Mouse (Mus musculus) lung, adult 2 months (tissue): ENCODE measurements at regions not wholly inside any gene's neighbourhood (a gene's known extent, or its start where the extent isn't known, plus 50 kb on each side); places are given as distances from the start of the nearest gene placed in this dataset.

Source experiments
- CTCF ChIP-seq: fragments of 200-500 bp; IDR thresholded peaks from 2 replicates; pipeline ENCODE4 v1.5.1; 2011; ENCODE audit warnings: mild to moderate bottlenecking, low read length, control low read depth; ENCODE audit not compliant: insufficient read depth
- POLR2A ChIP-seq: fragments of 200-500 bp; IDR thresholded peaks from 2 replicates; pipeline ENCODE4 v1.6.1; 2011; ENCODE audit warnings: low read depth, mild to moderate bottlenecking, control low read depth, low read length, borderline replicate concordance; ENCODE audit errors: extremely low read depth

GRCm38 (mm10) chr13:99126538-99126937 is 58.1 kb upstream of the Zfp366 start:
- TF ChIP-seq CTCF (no peak), POLR2A (no peak)
